Mouse (Mus musculus) heart, embryonic 11.5 days (tissue): ENCODE data around the gene Snx4. TPM values are rescaled to one million over a fixed set of nuclear protein-coding genes. Genes with fewer than 3 reads are reported as not detected.

Experiments
- ATAC-seq: fragments of 200-750 bp; cut with Nextera tagmentation; replicated peaks from 2 replicates; pipeline ENCODE4 v1.8.0; 2017; ENCODE audit warnings: moderate library complexity; ENCODE audit not compliant: insufficient number of reproducible peaks, low FRiP score, low TSS enrichment
- H3K27ac ChIP-seq: fragments of 300-500 bp; sonication (generic); 2 replicates; pipeline ENCODE4 v1.5.1; 2014; ENCODE audit warnings: mild to moderate bottlenecking, low read depth, low read length
- H3K27me3 ChIP-seq: fragments of 300-500 bp; sonication (generic); 2 replicates; pipeline ENCODE4 v1.6.1; 2014; ENCODE audit warnings: mild to moderate bottlenecking, low read length, mixed read lengths; ENCODE audit not compliant: control insufficient read depth, insufficient read depth
- H3K36me3 ChIP-seq: fragments of 300-500 bp; sonication (generic); 2 replicates; pipeline ENCODE4 v1.6.1; 2014; ENCODE audit warnings: mild to moderate bottlenecking, low read length, moderate library complexity, mixed read lengths; ENCODE audit not compliant: control insufficient read depth, insufficient read depth
- H3K4me1 ChIP-seq: fragments of 300-500 bp; sonication (generic); 2 replicates; pipeline ENCODE4 v1.6.1; 2014; ENCODE audit warnings: low read length; ENCODE audit not compliant: control insufficient read depth, insufficient read depth
- H3K4me2 ChIP-seq: fragments of 300-500 bp; sonication (generic); 2 replicates; pipeline ENCODE4 v1.6.1; 2014; ENCODE audit warnings: mild to moderate bottlenecking, moderate library complexity
- H3K4me3 ChIP-seq: fragments of 300-500 bp; sonication (generic); 2 replicates; pipeline ENCODE4 v1.5.1; 2014; ENCODE audit warnings: low read depth, low read length
- H3K9ac ChIP-seq: fragments of 300-500 bp; sonication (generic); 2 replicates; pipeline ENCODE4 v1.6.1; 2014; ENCODE audit warnings: mild to moderate bottlenecking, low read depth, low read length, moderate library complexity
- H3K9me3 ChIP-seq: fragments of 300-500 bp; sonication (generic); replicated peaks from 2 replicates; pipeline ENCODE4 v1.6.1; 2016; ENCODE audit warnings: low read length; ENCODE audit not compliant: control insufficient read depth
- WGBS: fragments of 180-500 bp; shearing (Covaris S2); extraction: QIAGEN DNeasy Blood & Tissue Kit; methylation state at CpG from one replicate; pipeline ENCODE4 v1.1.7; 2014; ENCODE audit not compliant: insufficient replicate concordance; 5-methylcytosine and 5-hydroxymethylcytosine counted together
- polyA plus RNA-seq: library from polyadenylated mRNA; unstranded; fragments of >200 nt; fragmentation: Nextera tagmentation; extraction: Ambion mirVana; gene quantifications from 2 replicates; pipeline ENCODE4 v1.2.1, GENCODE M21; 2014

Gene Snx4
- polyA plus RNA-seq, 1 experiment from 2014 or later, result 75.2 TPM

DNA sequence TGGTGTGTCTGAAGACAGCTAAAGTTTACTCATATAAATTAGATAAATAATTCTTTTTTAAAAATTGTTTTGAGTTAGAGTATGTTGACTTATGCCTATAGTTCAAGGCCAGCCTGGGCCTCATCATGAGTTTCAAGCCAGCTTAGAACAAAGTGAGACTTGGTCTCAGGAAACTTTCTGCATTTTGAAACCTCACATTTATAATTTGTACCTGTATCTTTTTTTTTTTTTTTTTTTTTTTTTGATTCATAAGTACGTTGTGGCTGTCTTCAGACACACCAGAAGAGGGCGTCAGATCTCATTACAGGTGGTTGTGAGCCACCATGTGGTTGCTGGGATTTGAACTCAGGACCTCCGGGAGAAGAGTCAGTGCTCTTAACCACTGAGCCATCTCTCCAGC, 8.6 kb downstream of the Snx4 start:
- 93% methylated on average over 3 of the region's 3 CpGs for WGBS
- no peak overlapping the region for H3K27ac ChIP-seq
- peaks cover 17% of the 10 kb centered on the region for H3K4me1 ChIP-seq
- ATAC-seq, result no peak
- peaks cover 3% of the 10 kb centered on the region for H3K36me3 ChIP-seq
- no peak overlapping the region for H3K9ac ChIP-seq
- H3K4me2 ChIP-seq, result no peak overlapping the region
- H3K4me3 ChIP-seq, result no peak overlapping the region
- H3K9me3 ChIP-seq, result no peaks in the 10 kb centered on the region
- no peaks in the 10 kb centered on the region for H3K27me3 ChIP-seq

DNA sequence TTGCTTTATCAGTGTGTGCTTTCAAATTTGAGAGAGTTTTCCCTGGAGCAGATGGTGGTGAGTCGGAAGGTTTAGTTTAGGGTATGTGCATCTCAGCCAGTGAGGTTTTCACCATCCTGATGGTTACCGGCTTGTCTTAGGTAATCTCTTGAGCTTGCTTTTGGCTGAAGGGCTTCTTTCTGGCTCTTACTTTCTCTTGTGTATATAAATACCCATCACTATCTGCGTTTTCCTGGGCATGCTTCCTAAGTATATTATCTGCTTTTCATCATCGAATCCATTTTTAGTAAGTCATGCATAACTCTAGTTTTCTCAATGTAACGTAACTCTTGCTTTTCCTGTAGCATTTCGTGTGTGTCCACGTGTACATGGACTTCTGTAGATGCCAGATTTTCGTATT, 9.6 kb downstream of the Snx4 start:
- WGBS, result 70% methylated on average over 8 of the region's 8 CpGs
- Histone ChIP-seq H3K4me2 (no peak overlapping the region; the same call in 1 of the 2 replicates), H3K4me3 (no peak overlapping the region), H3K27me3 (no peaks in the 10 kb centered on the region), H3K9me3 (no peaks in the 10 kb centered on the region), H3K36me3 (peaks cover 7% of the 10 kb centered on the region), H3K9ac (no peak overlapping the region), H3K27ac (peak overlapping the region; percentile 62), H3K4me1 (peaks cover 17% of the 10 kb centered on the region)
- no peak for ATAC-seq

DNA sequence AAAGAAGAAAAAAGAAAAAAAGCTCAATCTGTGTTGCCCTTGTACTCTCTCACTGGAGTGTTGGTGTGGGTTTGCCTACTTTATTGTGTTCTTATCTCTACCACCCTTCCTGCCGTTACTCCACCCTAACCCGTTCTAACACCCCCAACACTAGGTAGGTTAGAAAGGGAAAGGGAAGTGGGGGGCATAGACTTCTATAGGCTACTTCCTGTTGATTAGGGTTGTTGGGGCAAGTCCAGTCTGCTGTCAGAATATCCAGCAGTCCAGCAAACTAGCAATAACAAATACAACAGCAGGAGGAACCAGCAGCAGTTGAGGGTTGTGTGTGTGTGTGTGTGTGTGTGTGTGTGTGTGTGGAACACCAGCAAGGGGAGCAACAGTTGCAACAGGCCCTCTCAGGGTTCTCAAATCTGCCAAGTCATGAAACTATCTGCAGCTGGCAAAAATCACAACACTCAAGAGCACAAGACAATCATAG, 10.4 kb downstream of the Snx4 start:
- no peak overlapping the region for H3K9ac ChIP-seq
- no peak overlapping the region for H3K4me2 ChIP-seq
- peaks cover 10% of the 10 kb centered on the region for H3K36me3 ChIP-seq
- ATAC-seq, result 0 out of 2 replicates have a peak, but pooled peaks have one; percentile 31
- H3K9me3 ChIP-seq, result no peaks in the 10 kb centered on the region
- H3K4me3 ChIP-seq, result no peak overlapping the region
- H3K27ac ChIP-seq, result peak overlapping the region; percentile 62
- peaks cover 17% of the 10 kb centered on the region for H3K4me1 ChIP-seq
- H3K27me3 ChIP-seq, result no peaks in the 10 kb centered on the region
- WGBS, result 35% methylated on average over 2 of the region's 2 CpGs

DNA sequence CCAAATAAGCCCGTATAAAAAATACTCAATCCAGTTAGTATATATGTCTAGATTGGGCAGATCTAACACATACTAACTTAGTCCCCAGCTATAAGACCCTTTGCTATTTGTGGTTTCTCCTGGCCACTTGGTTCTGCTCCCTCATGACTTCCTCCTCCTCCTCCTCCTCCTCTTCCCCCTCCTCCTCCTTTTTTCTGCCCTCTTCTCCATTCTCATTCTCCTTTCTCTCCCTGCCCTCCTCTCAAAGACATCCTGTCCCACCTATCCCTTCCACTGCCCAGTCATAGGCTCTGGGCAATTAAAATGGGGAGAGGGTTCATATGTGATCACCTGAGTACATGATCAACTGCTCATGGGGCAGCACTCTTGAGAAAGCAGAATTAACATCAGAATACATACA, 10.9 kb downstream of the Snx4 start:
- H3K4me3 ChIP-seq, result no peak overlapping the region
- H3K27me3 ChIP-seq, result no peaks in the 10 kb centered on the region
- peak overlapping the region; percentile 41; the same call in 1 of the 2 replicates for H3K27ac ChIP-seq
- H3K4me2 ChIP-seq, result no peak overlapping the region
- H3K9ac ChIP-seq, result no peak overlapping the region
- ATAC-seq, result no peak
- WGBS, result 75% methylated on average over 1 of the region's 1 CpGs
- peaks cover 14% of the 10 kb centered on the region for H3K36me3 ChIP-seq
- peaks cover 17% of the 10 kb centered on the region for H3K4me1 ChIP-seq
- no peaks in the 10 kb centered on the region for H3K9me3 ChIP-seq

DNA sequence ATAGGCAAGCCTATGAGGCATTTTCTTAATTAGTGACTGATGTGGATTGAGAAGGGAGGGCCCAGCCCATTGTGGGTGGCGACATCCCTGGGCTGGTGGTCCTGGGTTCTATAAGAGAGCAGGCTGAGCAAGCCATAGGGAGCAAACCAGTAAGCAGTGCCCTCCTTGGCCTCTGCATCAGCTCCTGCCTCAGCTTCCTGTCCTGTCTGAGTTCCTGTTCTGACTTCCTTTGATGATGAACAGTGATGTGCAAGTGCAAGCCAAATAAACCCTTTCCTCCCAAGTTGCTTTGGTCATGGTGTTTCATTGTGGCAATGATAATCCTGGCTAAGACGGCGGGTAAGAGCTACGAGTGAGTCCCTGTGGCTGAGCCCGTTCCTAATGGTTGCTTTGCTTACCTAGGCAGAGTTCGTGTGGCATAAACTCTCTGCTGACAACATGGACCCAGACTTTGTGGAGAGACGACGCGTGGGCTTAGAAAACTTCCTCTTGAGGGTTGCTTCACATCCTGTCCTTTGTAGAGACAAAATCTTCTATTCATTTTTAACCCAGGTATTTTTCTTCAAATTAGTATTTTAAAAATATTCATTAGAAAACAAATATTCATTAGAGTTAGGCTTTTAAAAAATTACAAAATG, 16.5 kb downstream of the Snx4 start:
- Histone ChIP-seq H3K4me3 (no peak overlapping the region), H3K4me2 (no peak overlapping the region), H3K9me3 (no peaks in the 10 kb centered on the region), H3K27ac (no peak overlapping the region), H3K27me3 (no peaks in the 10 kb centered on the region), H3K36me3 (peaks cover 35% of the 10 kb centered on the region), H3K4me1 (no peaks in the 10 kb centered on the region), H3K9ac (no peak overlapping the region)
- ATAC-seq, result no peak
- WGBS, result 84% methylated on average over 9 of the region's 9 CpGs

DNA sequence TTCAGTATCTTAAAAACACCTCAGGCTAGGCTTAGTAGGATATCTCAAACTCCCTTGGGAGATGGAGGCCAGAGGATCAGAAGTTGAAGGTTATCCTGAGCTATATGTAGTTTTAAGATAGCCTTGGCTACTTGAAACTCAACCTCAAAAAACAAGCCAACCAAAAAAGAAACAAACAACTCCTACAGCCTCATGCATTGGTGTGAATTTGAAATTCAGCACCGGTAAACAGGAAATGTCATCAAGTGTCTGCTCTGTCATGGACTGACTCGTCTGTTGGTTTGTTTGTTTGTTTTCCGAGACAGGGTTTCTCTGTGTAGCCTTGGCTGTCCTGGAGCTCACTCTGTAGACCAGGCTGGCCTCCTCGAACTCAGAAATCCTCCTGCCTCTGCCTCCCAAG, 20.6 kb downstream of the Snx4 start:
- H3K4me2 ChIP-seq, result no peak overlapping the region
- H3K4me1 ChIP-seq, result no peaks in the 10 kb centered on the region
- ATAC-seq, result no peak
- H3K4me3 ChIP-seq, result no peak overlapping the region
- 88% methylated on average over 4 of the region's 4 CpGs for WGBS
- H3K9me3 ChIP-seq, result no peaks in the 10 kb centered on the region
- no peaks in the 10 kb centered on the region for H3K27me3 ChIP-seq
- H3K36me3 ChIP-seq, result peaks cover 24% of the 10 kb centered on the region
- H3K9ac ChIP-seq, result no peak overlapping the region
- no peak overlapping the region for H3K27ac ChIP-seq

DNA sequence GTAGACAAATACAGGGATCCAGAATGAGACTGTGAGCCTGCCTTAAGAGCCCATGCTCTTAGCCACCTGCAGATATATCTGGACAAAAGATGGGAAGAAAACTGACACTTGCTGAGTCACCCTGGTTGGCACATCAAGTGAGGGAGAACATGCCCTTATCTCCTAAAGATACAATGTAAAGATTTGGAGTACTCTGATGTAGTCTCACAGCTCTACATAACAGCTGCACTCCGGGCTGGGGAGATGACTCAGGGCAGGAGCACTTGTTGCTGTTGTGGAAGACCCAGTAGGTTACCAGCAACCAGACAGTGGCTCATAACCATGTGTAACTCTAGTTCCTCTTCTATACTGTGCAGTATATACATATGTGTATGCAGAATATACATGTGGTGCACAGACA, 31.8 kb downstream of the Snx4 start:
- Histone ChIP-seq H3K4me1 (0 out of 2 replicates have a peak, but pooled peaks cover 3% of the 10 kb centered on the region), H3K9ac (no peak overlapping the region), H3K9me3 (no peaks in the 10 kb centered on the region), H3K36me3 (peaks cover 20% of the 10 kb centered on the region), H3K27me3 (no peaks in the 10 kb centered on the region), H3K4me3 (no peak overlapping the region), H3K27ac (no peak overlapping the region), H3K4me2 (no peak overlapping the region)
- WGBS, result 49% methylated on average over 1 of the region's 1 CpGs
- ATAC-seq, result no peak

DNA sequence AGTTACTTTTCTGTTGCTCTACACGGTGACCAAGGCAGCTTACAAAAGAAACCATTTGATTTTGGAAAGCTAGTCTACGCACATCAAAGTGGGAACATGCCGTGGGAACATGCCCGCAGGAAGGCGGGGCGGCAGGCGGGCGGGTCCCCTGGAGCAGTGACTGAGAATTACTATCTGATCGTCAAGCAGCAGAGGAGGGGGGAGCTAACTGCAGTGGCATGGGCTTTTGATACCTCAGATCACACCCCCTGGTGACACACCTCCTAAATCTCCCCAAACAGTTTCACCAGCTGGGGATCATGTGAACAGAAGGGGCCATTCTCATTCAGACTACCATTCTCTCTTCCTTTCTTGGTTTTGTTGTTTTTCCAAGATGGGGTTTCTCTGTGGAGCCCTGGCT, 37.3 kb downstream of the Snx4 start:
- peaks cover 46% of the 10 kb centered on the region for H3K36me3 ChIP-seq
- no peak for ATAC-seq
- WGBS, result 89% methylated on average over 9 of the region's 9 CpGs

DNA sequence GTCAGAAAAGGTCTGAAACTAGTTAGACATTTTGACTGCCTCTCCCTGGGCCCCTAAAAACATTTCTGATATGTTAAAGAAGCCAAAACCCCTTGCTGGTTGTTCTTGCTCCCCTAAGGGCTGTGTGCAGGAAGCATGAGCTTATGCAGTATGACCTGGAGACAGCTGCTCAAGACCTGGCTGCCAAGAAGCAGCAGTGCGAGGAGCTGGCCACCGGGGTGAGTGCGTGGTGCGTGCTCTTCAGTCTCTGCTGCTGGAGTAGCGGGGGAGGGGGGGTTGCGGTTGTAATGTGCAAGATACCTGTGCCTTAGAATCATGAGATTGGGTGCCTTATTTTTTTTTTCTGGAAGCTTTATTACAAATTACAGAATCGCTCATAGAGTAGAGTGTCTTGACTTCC, 38.7 kb downstream of the Snx4 start:
- H3K4me2 ChIP-seq, result no peak overlapping the region
- no peaks in the 10 kb centered on the region for H3K9me3 ChIP-seq
- H3K9ac ChIP-seq, result no peak overlapping the region
- no peak overlapping the region for H3K4me3 ChIP-seq
- no peaks in the 10 kb centered on the region for H3K27me3 ChIP-seq
- no peak for ATAC-seq
- H3K27ac ChIP-seq, result no peak overlapping the region
- 90% methylated on average over 7 of the region's 7 CpGs for WGBS
- H3K36me3 ChIP-seq, result peaks cover 50% of the 10 kb centered on the region
- no peaks in the 10 kb centered on the region for H3K4me1 ChIP-seq

More for the DNA sequence above, 37.3 kb downstream of the Snx4 start:
- Histone ChIP-seq H3K4me3 (no peak overlapping the region), H3K9ac (no peak overlapping the region), H3K27ac (no peak overlapping the region), H3K4me2 (no peak overlapping the region), H3K4me1 (0 out of 2 replicates have a peak, but pooled peaks cover 3% of the 10 kb centered on the region), H3K27me3 (no peaks in the 10 kb centered on the region), H3K9me3 (no peaks in the 10 kb centered on the region)
